Mouse (Mus musculus): ENCODE data around the gene Slc25a10. TPM values are rescaled to one million over a fixed set of nuclear protein-coding genes. Genes with fewer than 3 reads are reported as not detected.
A peak's percentile ranks its signal among the peaks of the same experiment; 100 is the strongest.
"Not testable (repeated sequence)": the region's sequence is repeated elsewhere in the genome, so short reads cannot be mapped to it uniquely, and the experiment has no call there.

Slc25a10 gene
- polyA plus RNA-seq, 1 experiment from 2014 or later, result 120 TPM

DNA sequence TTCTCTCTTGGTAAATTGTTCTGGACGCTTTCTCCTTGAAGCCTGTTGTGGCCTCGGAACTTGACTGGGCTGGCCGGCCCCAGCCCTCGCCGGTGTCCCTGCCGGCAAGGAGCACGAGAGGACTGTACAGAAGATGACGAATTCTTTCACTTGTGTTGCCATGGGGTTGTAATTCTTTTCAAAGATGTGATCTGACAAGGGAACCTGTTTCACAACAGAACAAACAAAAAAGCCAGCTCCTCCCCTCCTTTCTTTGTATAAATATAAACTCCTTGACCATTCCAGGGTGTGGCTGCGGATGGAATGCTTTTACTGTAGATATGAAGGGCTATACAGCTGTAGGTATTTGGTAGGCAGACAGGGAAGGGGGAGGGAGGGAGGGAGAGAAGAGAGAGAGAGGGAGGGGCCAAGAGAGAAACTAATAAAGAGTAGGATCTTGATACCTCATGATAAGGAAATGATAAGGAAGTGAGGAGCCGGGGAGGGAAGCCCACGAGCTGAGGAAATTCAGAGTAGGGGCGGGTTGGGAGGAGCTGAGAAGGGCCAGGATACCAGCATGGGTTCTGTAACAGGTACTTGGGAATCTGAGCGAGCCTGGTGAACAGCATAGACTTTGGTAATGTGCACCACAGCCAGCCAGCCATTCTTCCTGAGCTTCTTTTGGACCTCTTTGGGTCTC lies 16.1 kb downstream of the Slc25a10 start:
- Histone ChIP-seq H3K4me2 (replicated peaks; ENCODE audit: low read depth, low read length) (no peak overlapping the region), H3K4me3 (ENCODE audit: low read length) (no peak overlapping the region), H3K27me3 (ENCODE audit: insufficient read depth, low read length) (no peaks in the 10 kb centered on the region), H3K4me1 (ENCODE audit: insufficient read depth, low read length) (peaks cover 10% of the 10 kb centered on the region; the same call in 1 of the 2 replicates), H3K36me3 (ENCODE audit: insufficient read depth, low read length) (no peaks in the 10 kb centered on the region), H3K27ac (ENCODE audit: low read length) (peak overlapping the region; percentile 5; the same call in 1 of the 2 replicates), H3K9me3 (ENCODE audit: low read length) (no peaks in the 10 kb centered on the region), H3K9ac (replicated peaks; ENCODE audit: low read length) (no peak overlapping the region)
- 67% methylated on average over 13 of the region's 13 CpGs for WGBS
- no peak for ATAC-seq (ENCODE audit: low FRiP score, low TSS enrichment)

- Histone ChIP-seq H3K9me3 (ENCODE audit: low read length) (no peaks in the 10 kb centered on the region), H3K4me2 (replicated peaks; ENCODE audit: low read depth, low read length) (no peak overlapping the region), H3K9ac (replicated peaks; ENCODE audit: low read length) (no peak overlapping the region), H3K4me3 (ENCODE audit: low read length) (no peak overlapping the region), H3K36me3 (ENCODE audit: insufficient read depth, low read length) (no peaks in the 10 kb centered on the region), H3K4me1 (ENCODE audit: insufficient read depth, low read length) (peaks cover 16% of the 10 kb centered on the region; the same call in 1 of the 2 replicates), H3K27me3 (ENCODE audit: insufficient read depth, low read length) (no peaks in the 10 kb centered on the region), H3K27ac (ENCODE audit: low read length) (no peak overlapping the region)
- WGBS, result 82% methylated on average over 9 of the region's 9 CpGs
- ATAC-seq (ENCODE audit: low FRiP score, low TSS enrichment), result no peak
Observed at GRCm38 (mm10) chr11:120508290-120508870, 16.7 kb downstream of the Slc25a10 start.

- Histone ChIP-seq H3K4me1 (ENCODE audit: insufficient read depth, low read length) (peaks cover 16% of the 10 kb centered on the region; the same call in 1 of the 2 replicates), H3K27me3 (ENCODE audit: insufficient read depth, low read length) (no peaks in the 10 kb centered on the region), H3K4me2 (replicated peaks; ENCODE audit: low read depth, low read length) (peak overlapping the region; percentile 51; the same call in 1 of the 2 replicates), H3K36me3 (ENCODE audit: insufficient read depth, low read length) (no peaks in the 10 kb centered on the region), H3K9ac (replicated peaks; ENCODE audit: low read length) (no peak overlapping the region), H3K27ac (ENCODE audit: low read length) (no peak overlapping the region), H3K9me3 (ENCODE audit: low read length) (no peaks in the 10 kb centered on the region), H3K4me3 (ENCODE audit: low read length) (no peak overlapping the region; the same call in 1 of the 2 replicates)
- no peak for ATAC-seq (ENCODE audit: low FRiP score, low TSS enrichment)
- 49% methylated on average over 4 of the region's 4 CpGs for WGBS
Observed at GRCm38 (mm10) chr11:120509940-120510339, 18.3 kb downstream of the Slc25a10 start.

DNA sequence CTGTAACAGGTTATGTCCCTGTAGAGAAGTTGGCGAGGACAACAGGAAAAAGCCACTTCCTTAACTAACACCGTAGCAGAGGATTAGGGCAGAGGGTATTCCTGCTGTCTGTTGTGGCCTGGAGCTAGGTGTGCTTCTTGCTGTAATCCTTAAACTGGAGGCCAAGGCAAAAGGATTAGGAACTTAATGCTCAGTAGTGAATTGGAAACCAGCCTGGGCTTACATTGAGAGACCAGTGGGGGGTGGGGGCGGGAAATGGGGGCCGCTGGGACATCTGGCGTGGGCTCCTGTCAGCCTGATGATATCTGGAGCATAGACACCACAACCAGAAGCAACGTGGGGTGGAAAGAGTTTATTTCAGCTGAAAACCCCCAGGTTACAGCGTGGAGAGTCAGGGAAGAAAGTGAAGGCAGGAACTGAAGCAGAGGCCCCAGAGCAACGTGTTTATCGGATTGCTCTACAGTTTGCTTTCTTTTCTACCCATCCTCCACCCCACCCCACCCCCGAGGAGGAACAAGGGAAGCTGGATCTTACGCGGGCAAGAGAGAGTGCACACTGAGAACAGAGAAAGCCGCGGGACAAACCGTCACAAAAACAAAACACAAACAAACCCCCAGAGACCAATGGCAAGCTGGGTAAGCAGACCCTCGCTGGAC lies 18.9 kb downstream of the Slc25a10 start:
- 10% methylated on average over 16 of the region's 16 CpGs for WGBS
- no peaks in the 10 kb centered on the region for H3K9me3 ChIP-seq (ENCODE audit: low read length)
- peaks cover 16% of the 10 kb centered on the region; the same call in 1 of the 2 replicates for H3K4me1 ChIP-seq (ENCODE audit: insufficient read depth, low read length)
- no peaks in the 10 kb centered on the region for H3K36me3 ChIP-seq (ENCODE audit: insufficient read depth, low read length)
- no peaks in the 10 kb centered on the region for H3K27me3 ChIP-seq (ENCODE audit: insufficient read depth, low read length)
- peak overlapping the region; percentile 47 for H3K27ac ChIP-seq (ENCODE audit: low read length)
- ATAC-seq (ENCODE audit: low FRiP score, low TSS enrichment), result no peak
- H3K4me2 ChIP-seq (replicated peaks; ENCODE audit: low read depth, low read length), result peak overlapping the region; percentile 51
- peak overlapping the region; percentile 26 for H3K4me3 ChIP-seq (ENCODE audit: low read length)
- H3K9ac ChIP-seq (replicated peaks; ENCODE audit: low read length), result peak overlapping the region; percentile 59

GRCm38 (mm10) chr11:120512790-120513453 lies 21.3 kb downstream of the Slc25a10 start:
- Histone ChIP-seq H3K36me3 (ENCODE audit: insufficient read depth, low read length) (no peaks in the 10 kb centered on the region), H3K27me3 (ENCODE audit: insufficient read depth, low read length) (no peaks in the 10 kb centered on the region), H3K27ac (ENCODE audit: low read length) (no peak overlapping the region), H3K9me3 (ENCODE audit: low read length) (no peaks in the 10 kb centered on the region), H3K4me3 (ENCODE audit: low read length) (no peak overlapping the region), H3K9ac (replicated peaks; ENCODE audit: low read length) (no peak overlapping the region), H3K4me1 (ENCODE audit: insufficient read depth, low read length) (peaks cover 18% of the 10 kb centered on the region; the same call in 1 of the 2 replicates), H3K4me2 (replicated peaks; ENCODE audit: low read depth, low read length) (no peak overlapping the region)
- ATAC-seq (ENCODE audit: low FRiP score, low TSS enrichment), result no peak
- WGBS, result 24% methylated on average over 6 of the region's 6 CpGs

GRCm38 (mm10) chr11:120514262-120514661 lies 22.6 kb downstream of the Slc25a10 start:
- H3K27me3 ChIP-seq (ENCODE audit: insufficient read depth, low read length); H3K4me2 ChIP-seq (replicated peaks; ENCODE audit: low read depth, low read length); H3K27ac ChIP-seq (ENCODE audit: low read length); H3K9me3 ChIP-seq (ENCODE audit: low read length); ATAC-seq (ENCODE audit: low FRiP score, low TSS enrichment); H3K9ac ChIP-seq (replicated peaks; ENCODE audit: low read length); H3K36me3 ChIP-seq (ENCODE audit: insufficient read depth, low read length); H3K4me3 ChIP-seq (ENCODE audit: low read length): not testable (repeated sequence)
- peaks cover 18% of the 10 kb centered on the region; the same call in 1 of the 2 replicates for H3K4me1 ChIP-seq (ENCODE audit: insufficient read depth, low read length)
- WGBS, result 83% methylated on average over 2 of the region's 2 CpGs

- no peaks in the 10 kb centered on the region for H3K27me3 ChIP-seq (ENCODE audit: insufficient read depth, low read length)
- H3K4me3 ChIP-seq (ENCODE audit: low read length), result no peak overlapping the region
- peaks cover 12% of the 10 kb centered on the region; the same call in 1 of the 2 replicates for H3K4me1 ChIP-seq (ENCODE audit: insufficient read depth, low read length)
- ATAC-seq (ENCODE audit: low FRiP score, low TSS enrichment), result peak; percentile 78
- peak overlapping the region; percentile 38; the same call in 1 of the 2 replicates for H3K9ac ChIP-seq (replicated peaks; ENCODE audit: low read length)
- 17% methylated on average over 17 of the region's 17 CpGs for WGBS
- H3K9me3 ChIP-seq (ENCODE audit: low read length), result no peaks in the 10 kb centered on the region
- H3K27ac ChIP-seq (ENCODE audit: low read length), result no peak overlapping the region
- no peak overlapping the region for H3K4me2 ChIP-seq (replicated peaks; ENCODE audit: low read depth, low read length)
- no peaks in the 10 kb centered on the region for H3K36me3 ChIP-seq (ENCODE audit: insufficient read depth, low read length)
Observed at GRCm38 (mm10) chr11:120515611-120516010, 24.0 kb downstream of the Slc25a10 start.

DNA sequence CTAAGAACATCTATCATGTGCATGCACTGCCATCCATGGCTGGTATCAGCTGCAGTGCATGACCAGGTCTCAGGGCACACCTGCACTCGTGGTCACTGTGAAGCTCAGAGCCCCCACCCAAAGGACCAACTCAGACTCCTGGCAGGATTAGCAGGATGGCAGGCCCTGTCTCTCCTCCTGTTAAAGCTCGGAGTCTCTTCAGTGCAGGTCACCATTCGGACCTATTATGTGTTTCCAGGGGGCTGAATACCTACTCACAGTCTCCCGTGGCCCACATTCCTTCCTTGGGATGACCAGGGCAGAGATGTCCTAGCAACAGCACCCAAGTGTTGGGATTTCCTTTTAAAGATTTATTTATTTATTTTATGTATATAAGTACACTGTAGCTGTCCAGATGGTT lies 25.5 kb downstream of the Slc25a10 start:
- Histone ChIP-seq H3K27ac (ENCODE audit: low read length) (no peak overlapping the region), H3K4me3 (ENCODE audit: low read length) (no peak overlapping the region), H3K36me3 (ENCODE audit: insufficient read depth, low read length) (no peaks in the 10 kb centered on the region), H3K27me3 (ENCODE audit: insufficient read depth, low read length) (no peaks in the 10 kb centered on the region), H3K9me3 (ENCODE audit: low read length) (no peaks in the 10 kb centered on the region), H3K9ac (replicated peaks; ENCODE audit: low read length) (no peak overlapping the region), H3K4me1 (ENCODE audit: insufficient read depth, low read length) (peaks cover 10% of the 10 kb centered on the region; the same call in 1 of the 2 replicates), H3K4me2 (replicated peaks; ENCODE audit: low read depth, low read length) (no peak overlapping the region)
- ATAC-seq (ENCODE audit: low FRiP score, low TSS enrichment), result no peak
- WGBS, result 84% methylated on average over 4 of the region's 4 CpGs

GRCm38 (mm10) chr11:120518027-120518426 lies 26.4 kb downstream of the Slc25a10 start:
- peaks cover 5% of the 10 kb centered on the region; the same call in 1 of the 2 replicates for H3K4me1 ChIP-seq (ENCODE audit: insufficient read depth, low read length)
- H3K27me3 ChIP-seq (ENCODE audit: insufficient read depth, low read length), result no peaks in the 10 kb centered on the region
- H3K9ac ChIP-seq (replicated peaks; ENCODE audit: low read length), result no peak overlapping the region
- H3K27ac ChIP-seq (ENCODE audit: low read length), result no peak overlapping the region
- H3K36me3 ChIP-seq (ENCODE audit: insufficient read depth, low read length), result no peaks in the 10 kb centered on the region
- H3K9me3 ChIP-seq (ENCODE audit: low read length), result no peaks in the 10 kb centered on the region
- no peak overlapping the region for H3K4me2 ChIP-seq (replicated peaks; ENCODE audit: low read depth, low read length)
- WGBS, result 53% methylated on average over 6 of the region's 6 CpGs
- no peak overlapping the region for H3K4me3 ChIP-seq (ENCODE audit: low read length)
- no peak; the same call in 1 of the 2 replicates for ATAC-seq (ENCODE audit: low FRiP score, low TSS enrichment)
